Mouse (Mus musculus): ENCODE results near the gene Nars2.
"Not testable (repeated sequence)": the region's sequence is repeated elsewhere in the genome, so short reads cannot be mapped to it uniquely, and the experiment has no call there.

Nars2 gene

GRCm38 (mm10) chr7:96951281-96952051 lies at the start of gene Nars2:
Nars2 (plus strand) TSS chr7:96951505.
- peak; percentile 98 for DNase-seq (ENCODE audit: low read depth, low spot score)

- DNase-seq (ENCODE audit: low read depth, low spot score), result peak; percentile 41
These were observed 49.1 kb upstream of the Nars2 start for GRCm38 (mm10) chr7:96902183-96902582.

- no peak for DNase-seq (ENCODE audit: low read depth, low spot score)
These were observed 48.0 kb upstream of the Nars2 start for GRCm38 (mm10) chr7:96903088-96903985.

GRCm38 (mm10) chr7:96904442-96904841 lies 46.9 kb upstream of the Nars2 start:
- no peak for DNase-seq (ENCODE audit: low read depth, low spot score)

GRCm38 (mm10) chr7:96904936-96905335 lies 46.4 kb upstream of the Nars2 start:
- DNase-seq (ENCODE audit: low read depth, low spot score), result peak; percentile 40

- DNase-seq (ENCODE audit: low read depth, low spot score), result peak; percentile 38
These were observed 45.9 kb upstream of the Nars2 start for GRCm38 (mm10) chr7:96905422-96905821.

- DNase-seq (ENCODE audit: low read depth, low spot score), result no peak
These were observed 45.1 kb upstream of the Nars2 start for GRCm38 (mm10) chr7:96906216-96906615.

- peak; percentile 57 for DNase-seq (ENCODE audit: low read depth, low spot score)
These were observed 43.2 kb upstream of the Nars2 start for GRCm38 (mm10) chr7:96907971-96908680.

GRCm38 (mm10) chr7:96909856-96910255 lies 41.4 kb upstream of the Nars2 start:
- no peak for DNase-seq (ENCODE audit: low read depth, low spot score)

GRCm38 (mm10) chr7:96910310-96910960 lies 40.9 kb upstream of the Nars2 start:
- no peak for DNase-seq (ENCODE audit: low read depth, low spot score)

- DNase-seq (ENCODE audit: low read depth, low spot score), result peak; percentile 71
These were observed 37.3 kb upstream of the Nars2 start for GRCm38 (mm10) chr7:96914031-96914430.

GRCm38 (mm10) chr7:96915452-96916105 lies 35.7 kb upstream of the Nars2 start:
- peak; percentile 70 for DNase-seq (ENCODE audit: low read depth, low spot score)

- DNase-seq (ENCODE audit: low read depth, low spot score), result no peak
These were observed 30.7 kb upstream of the Nars2 start for GRCm38 (mm10) chr7:96920447-96921095.

- no peak for DNase-seq (ENCODE audit: low read depth, low spot score)
These were observed 28.4 kb upstream of the Nars2 start for GRCm38 (mm10) chr7:96922927-96923326.

- no peak for DNase-seq (ENCODE audit: low read depth, low spot score)
These were observed 7.5 kb upstream of the Nars2 start for GRCm38 (mm10) chr7:96943715-96944377.

- DNase-seq (ENCODE audit: low read depth, low spot score), result not testable (repeated sequence)
These were observed 4.8 kb upstream of the Nars2 start for GRCm38 (mm10) chr7:96946501-96946900.

GRCm38 (mm10) chr7:96952094-96952493 lies 789 bp downstream of the Nars2 start:
- no peak for DNase-seq (ENCODE audit: low read depth, low spot score)

- no peak for DNase-seq (ENCODE audit: low read depth, low spot score)
These were observed 7.9 kb downstream of the Nars2 start for GRCm38 (mm10) chr7:96959168-96959567.

- DNase-seq (ENCODE audit: low read depth, low spot score), result no peak
These were observed 15.9 kb downstream of the Nars2 start for GRCm38 (mm10) chr7:96967188-96967587.

- peak; percentile 53 for DNase-seq (ENCODE audit: low read depth, low spot score)
These were observed 19.1 kb downstream of the Nars2 start for GRCm38 (mm10) chr7:96970359-96970758.
